Mouse (Mus musculus): ENCODE data around the gene Hcn2. TPM values are rescaled to one million over a fixed set of nuclear protein-coding genes. Genes with fewer than 3 reads are reported as not detected.

Gene Hcn2
- total and polyA plus RNA-seq, 2 experiments: 0.09 to 0.45 TPM

DNA sequence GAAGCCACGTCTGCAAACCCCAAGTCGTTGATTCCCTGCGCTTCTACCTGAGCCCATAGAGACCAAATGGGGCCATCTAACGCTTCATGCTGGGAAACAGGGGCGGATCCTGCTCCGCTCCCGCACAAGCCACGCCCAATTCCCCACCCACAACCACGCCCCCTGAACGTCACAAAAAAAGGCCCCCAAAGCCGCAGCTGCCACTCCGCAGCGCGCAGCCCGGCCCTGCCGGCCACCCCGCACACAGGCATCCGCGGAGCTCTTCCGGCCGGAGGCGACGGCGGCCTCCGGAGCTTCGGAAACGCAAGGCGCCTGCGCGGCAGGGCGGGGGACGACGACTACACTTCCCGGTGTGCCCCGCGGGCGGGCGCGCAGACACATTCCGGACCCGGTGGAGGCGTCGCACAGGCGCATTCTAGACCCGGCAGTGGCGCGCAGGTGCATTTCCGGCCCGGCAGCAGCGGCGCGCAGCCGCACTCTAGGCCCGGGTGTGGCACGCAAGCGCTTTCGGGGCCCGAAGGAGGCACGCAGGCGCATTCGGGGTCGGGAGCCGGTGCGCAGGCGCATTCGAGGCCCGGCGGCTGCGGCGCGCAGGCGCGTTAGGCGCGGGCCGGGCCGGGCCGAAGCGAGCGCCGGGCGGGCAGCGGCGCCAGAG lies 34.7 kb upstream of the Hcn2 start, which contains the start of gene Cdc34:
TSS of gene Cdc34 (plus strand) at position 605 of the 655 bp plus-strand sequence.
- Histone ChIP-seq H3K9ac (ENCODE audit: low read depth, low read length) (peak within 1 kb of the TSS; percentile 95), H3K79me2 (ENCODE audit: control insufficient read depth, insufficient read depth, low read length) (peaks cover 23% of the 10 kb centered on the region; the same call in 1 of the 2 replicates), H3K4me3 (ENCODE audit: insufficient read depth, low read depth, low read length) (peak within 1 kb of the TSS; percentile 100), H3K36me3 (ENCODE audit: control insufficient read depth, insufficient read depth, low read length) (peaks cover 13% of the 10 kb centered on the region), H3K27ac (replicated peaks; ENCODE audit: insufficient read depth, low read depth, low read length) (peak within 1 kb of the TSS; percentile 85), H3K27me3 (ENCODE audit: control insufficient read depth, insufficient read depth, low read length) (no peaks in the 10 kb centered on the region), H3K4me1 (ENCODE audit: control insufficient read depth, insufficient read depth, low read length) (peaks cover 22% of the 10 kb centered on the region)
- DNase-seq (ENCODE audit: extremely low read depth, low read depth, low spot score): peak; percentile 90
- TF ChIP-seq CTCF (IDR thresholded peaks at IDR 0.05; ENCODE audit: low read depth, low read length): no peak
- peak; percentile 90 for TF ChIP-seq POLR2A (IDR thresholded peaks at IDR 0.05; ENCODE audit: extremely low read depth, insufficient read depth, low read length)
- under 1% methylated on average over 83 of the region's 84 CpGs for WGBS

DNA sequence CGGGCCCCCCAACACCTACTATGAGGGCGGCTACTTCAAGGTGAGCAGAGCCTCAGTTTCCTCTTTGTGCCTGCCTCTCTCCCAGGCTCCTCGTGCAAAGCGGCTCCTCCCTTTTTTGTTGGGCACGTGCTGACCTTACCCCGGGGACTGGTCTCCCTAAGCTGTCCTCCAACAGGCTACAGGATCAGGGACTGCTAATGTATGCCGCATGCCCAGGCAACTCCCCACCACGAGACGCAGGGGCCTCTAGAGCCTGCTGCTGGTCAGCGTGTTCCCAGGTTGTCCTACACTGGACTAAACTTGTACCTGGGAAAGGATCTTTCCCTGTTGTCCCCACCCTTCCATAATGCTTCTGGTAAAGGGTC lies 33.9 kb upstream of the Hcn2 start:
- Histone ChIP-seq H3K9ac (ENCODE audit: low read depth, low read length) (peak overlapping the region; percentile 95), H3K36me3 (ENCODE audit: control insufficient read depth, insufficient read depth, low read length) (peaks cover 16% of the 10 kb centered on the region), H3K79me2 (ENCODE audit: control insufficient read depth, insufficient read depth, low read length) (peaks cover 23% of the 10 kb centered on the region; the same call in 1 of the 2 replicates), H3K27ac (replicated peaks; ENCODE audit: insufficient read depth, low read depth, low read length) (peak overlapping the region; percentile 85), H3K4me1 (ENCODE audit: control insufficient read depth, insufficient read depth, low read length) (peaks cover 22% of the 10 kb centered on the region), H3K27me3 (ENCODE audit: control insufficient read depth, insufficient read depth, low read length) (no peaks in the 10 kb centered on the region), H3K4me3 (ENCODE audit: insufficient read depth, low read depth, low read length) (peak overlapping the region; percentile 100)
- peak; percentile 32 for DNase-seq (ENCODE audit: extremely low read depth, low read depth, low spot score)
- 1% methylated on average over 10 of the region's 10 CpGs for WGBS
- TF ChIP-seq CTCF (IDR thresholded peaks at IDR 0.05; ENCODE audit: low read depth, low read length) (0 out of 2 replicates have a peak, but pooled peaks have one; percentile 5), POLR2A (IDR thresholded peaks at IDR 0.05; ENCODE audit: extremely low read depth, insufficient read depth, low read length) (no peak)

DNA sequence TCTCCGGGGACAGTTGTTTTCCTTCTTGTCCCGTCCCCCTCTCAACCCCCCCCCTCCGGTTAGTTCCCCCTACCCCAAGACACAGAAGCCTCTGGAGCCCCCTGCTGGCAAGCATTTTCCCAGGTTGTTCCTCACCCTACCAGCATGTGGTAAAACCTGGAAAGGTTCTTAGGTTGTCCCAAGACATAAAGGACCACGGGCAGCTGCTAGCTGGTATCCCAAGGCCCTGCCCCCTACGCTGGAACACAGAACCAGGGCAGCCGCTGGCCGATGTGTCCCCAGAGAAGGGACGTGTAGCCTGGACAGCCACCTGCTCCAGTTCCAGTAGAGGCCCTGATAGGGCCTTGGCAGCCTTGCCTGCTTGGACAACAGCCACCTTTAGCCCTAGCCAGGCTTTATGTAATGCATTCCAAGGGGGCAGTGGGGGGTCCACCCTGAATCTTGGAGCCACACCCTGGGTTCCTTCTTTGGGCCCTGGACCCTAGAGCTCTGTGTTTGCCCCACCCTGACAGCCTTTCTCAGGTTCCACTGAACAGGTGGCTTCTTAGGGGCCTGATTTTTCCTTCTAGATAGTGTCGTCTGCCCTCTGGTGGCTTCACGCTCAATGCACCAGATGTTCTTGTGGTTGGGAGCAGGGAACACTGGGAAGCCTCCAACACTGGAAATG lies 33.4 kb upstream of the Hcn2 start:
- peak overlapping the region; percentile 100 for H3K4me3 ChIP-seq (ENCODE audit: insufficient read depth, low read depth, low read length)
- TF ChIP-seq POLR2A (IDR thresholded peaks at IDR 0.05; ENCODE audit: extremely low read depth, insufficient read depth, low read length): no peak
- peak; percentile 49 for TF ChIP-seq CTCF (IDR thresholded peaks at IDR 0.05; ENCODE audit: low read depth, low read length)
- peaks cover 16% of the 10 kb centered on the region for H3K36me3 ChIP-seq (ENCODE audit: control insufficient read depth, insufficient read depth, low read length)
- peak overlapping the region; percentile 95 for H3K9ac ChIP-seq (ENCODE audit: low read depth, low read length)
- H3K27ac ChIP-seq (replicated peaks; ENCODE audit: insufficient read depth, low read depth, low read length): peak overlapping the region; percentile 85
- under 1% methylated on average over 10 of the region's 10 CpGs for WGBS
- no peaks in the 10 kb centered on the region for H3K27me3 ChIP-seq (ENCODE audit: control insufficient read depth, insufficient read depth, low read length)
- DNase-seq (ENCODE audit: extremely low read depth, low read depth, low spot score): peak; percentile 69
- H3K4me1 ChIP-seq (ENCODE audit: control insufficient read depth, insufficient read depth, low read length): peaks cover 22% of the 10 kb centered on the region
- peaks cover 23% of the 10 kb centered on the region; the same call in 1 of the 2 replicates for H3K79me2 ChIP-seq (ENCODE audit: control insufficient read depth, insufficient read depth, low read length)

DNA sequence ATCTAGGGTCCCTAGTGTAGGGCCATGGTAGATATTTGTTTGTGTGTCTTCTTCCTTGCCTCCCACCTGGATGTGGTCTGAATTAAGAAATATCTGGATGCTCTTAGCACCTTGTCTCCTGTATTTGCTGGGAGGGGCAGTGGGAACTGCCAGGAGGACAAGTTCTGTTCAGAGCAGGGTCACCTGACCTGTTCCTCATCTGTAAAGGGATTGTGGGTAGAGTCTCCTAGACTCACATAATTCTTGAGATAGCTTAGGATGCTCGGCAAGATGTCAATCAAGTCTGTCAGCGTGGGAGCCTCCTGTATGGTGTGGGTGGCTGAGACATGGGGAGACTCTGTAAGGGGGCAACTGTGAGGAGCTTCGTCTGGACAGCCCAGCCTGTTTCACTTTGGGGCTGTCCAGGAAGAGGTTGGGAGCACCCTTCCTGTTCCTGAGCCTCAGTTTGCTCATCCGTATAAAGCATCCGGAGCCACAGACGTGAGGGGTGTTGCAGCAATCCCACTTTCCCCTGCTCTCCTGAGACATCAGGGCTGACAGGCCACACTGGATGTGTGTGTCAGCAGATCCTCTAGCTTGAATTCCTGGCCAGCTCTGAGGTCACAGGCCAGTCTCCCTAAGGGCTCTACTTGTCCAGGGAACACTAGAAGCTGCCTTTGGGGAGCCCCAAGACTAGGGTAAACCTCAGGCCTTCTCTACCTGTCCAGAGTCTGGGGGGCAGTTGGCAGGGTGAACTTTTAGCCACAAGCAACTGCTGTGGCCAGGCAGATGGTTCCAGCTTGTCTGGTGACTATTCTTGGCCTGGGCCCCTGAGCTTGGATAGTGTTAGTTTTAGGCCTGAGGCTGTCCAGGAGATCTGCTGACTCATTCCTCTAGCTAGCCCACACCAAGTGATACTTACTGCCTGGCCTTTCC lies 32.5 kb upstream of the Hcn2 start:
- Histone ChIP-seq H3K36me3 (ENCODE audit: control insufficient read depth, insufficient read depth, low read length) (peaks cover 18% of the 10 kb centered on the region), H3K4me3 (ENCODE audit: insufficient read depth, low read depth, low read length) (peak overlapping the region; percentile 100), H3K9ac (ENCODE audit: low read depth, low read length) (peak overlapping the region; percentile 95), H3K4me1 (ENCODE audit: control insufficient read depth, insufficient read depth, low read length) (peaks cover 22% of the 10 kb centered on the region), H3K79me2 (ENCODE audit: control insufficient read depth, insufficient read depth, low read length) (peaks cover 23% of the 10 kb centered on the region; the same call in 1 of the 2 replicates), H3K27ac (replicated peaks; ENCODE audit: insufficient read depth, low read depth, low read length) (peak overlapping the region; percentile 85), H3K27me3 (ENCODE audit: control insufficient read depth, insufficient read depth, low read length) (no peaks in the 10 kb centered on the region)
- 32% methylated on average over 6 of the region's 6 CpGs for WGBS
- peak; percentile 88 for DNase-seq (ENCODE audit: extremely low read depth, low read depth, low spot score)
- TF ChIP-seq POLR2A (IDR thresholded peaks at IDR 0.05; ENCODE audit: extremely low read depth, insufficient read depth, low read length) (no peak), CTCF (IDR thresholded peaks at IDR 0.05; ENCODE audit: low read depth, low read length) (no peak)

DNA sequence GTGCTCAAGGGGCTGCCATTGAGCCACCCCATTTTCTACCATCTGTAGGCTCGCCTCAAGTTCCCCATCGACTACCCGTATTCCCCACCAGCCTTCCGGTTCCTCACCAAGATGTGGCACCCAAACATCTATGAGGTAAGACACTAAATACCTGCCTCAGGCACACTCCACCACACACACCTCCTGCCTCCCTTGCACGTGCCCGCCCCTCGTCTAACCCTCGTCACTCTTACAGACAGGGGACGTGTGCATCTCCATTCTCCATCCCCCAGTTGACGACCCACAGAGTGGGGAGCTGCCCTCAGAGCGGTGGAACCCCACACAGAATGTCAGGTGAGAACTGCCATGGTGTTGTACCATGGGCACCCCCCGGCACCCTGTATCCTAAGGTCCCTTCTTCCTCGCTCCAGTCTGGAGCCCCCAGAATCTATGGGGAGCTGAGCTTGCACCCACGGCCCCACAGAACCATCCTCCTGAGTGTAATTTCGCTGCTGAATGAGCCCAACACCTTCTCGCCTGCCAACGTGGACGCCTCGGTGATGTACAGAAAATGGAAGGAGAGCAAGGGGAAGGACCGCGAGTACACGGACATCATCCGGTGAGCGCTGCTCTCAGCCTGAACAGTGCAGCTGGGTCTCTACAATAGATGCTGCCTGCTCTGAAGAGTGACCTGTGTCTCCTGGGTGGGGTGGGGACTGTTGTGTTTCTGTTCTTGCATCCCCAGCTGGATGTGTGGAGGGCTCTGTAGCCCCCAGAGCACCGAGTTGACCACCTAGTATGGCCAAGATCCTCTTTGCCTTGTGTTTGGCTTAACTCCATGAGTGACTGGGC lies 31.4 kb upstream of the Hcn2 start:
- H3K9ac ChIP-seq (ENCODE audit: low read depth, low read length): no peak overlapping the region
- 93% methylated on average over 25 of the region's 25 CpGs for WGBS
- DNase-seq (ENCODE audit: extremely low read depth, low read depth, low spot score): no peak
- no peaks in the 10 kb centered on the region for H3K27me3 ChIP-seq (ENCODE audit: control insufficient read depth, insufficient read depth, low read length)
- no peak for TF ChIP-seq POLR2A (IDR thresholded peaks at IDR 0.05; ENCODE audit: extremely low read depth, insufficient read depth, low read length)
- TF ChIP-seq CTCF (IDR thresholded peaks at IDR 0.05; ENCODE audit: low read depth, low read length): no peak
- peaks cover 18% of the 10 kb centered on the region for H3K36me3 ChIP-seq (ENCODE audit: control insufficient read depth, insufficient read depth, low read length)
- H3K4me3 ChIP-seq (ENCODE audit: insufficient read depth, low read depth, low read length): no peak overlapping the region
- H3K4me1 ChIP-seq (ENCODE audit: control insufficient read depth, insufficient read depth, low read length): peaks cover 22% of the 10 kb centered on the region
- peaks cover 23% of the 10 kb centered on the region; the same call in 1 of the 2 replicates for H3K79me2 ChIP-seq (ENCODE audit: control insufficient read depth, insufficient read depth, low read length)
- peak overlapping the region; percentile 85 for H3K27ac ChIP-seq (replicated peaks; ENCODE audit: insufficient read depth, low read depth, low read length)

Data from liver, adult 2 months (tissue).